Mouse (Mus musculus) left cerebral cortex, adult 2 months (tissue): Measurements from ENCODE around the gene Amotl1. TPM values are rescaled to one million over a fixed set of nuclear protein-coding genes. Genes with fewer than 3 reads are reported as not detected.

Experiments
- DNase-seq, 2 experiments: peaks; one replicate each; pipeline ENCODE4 v3.0.0; 2021 to 2022; ENCODE audit warnings: low spot score in 2 of 2, mixed read lengths in 1 of 2; ENCODE audit errors: extremely low spot score in 1 of 2
- H3K27ac ChIP-seq: fragments of 200-600 bp; 2 replicates; pipeline ENCODE4 v1.8.1; 2022
- H3K4me3 ChIP-seq: fragments of 200-600 bp; 2 replicates; pipeline ENCODE4 v1.8.1; 2022
- CTCF ChIP-seq: fragments of 200-600 bp; IDR thresholded peaks from 2 replicates; pipeline ENCODE4 v1.8.1; 2022; ENCODE audit warnings: antibody characterized with exemption, mild to moderate bottlenecking, moderate library complexity
- intact Hi-C: fragments of 180-260 bp; cut with DNase I; formaldehyde crosslinking; loops from one replicate; pipeline ENCODE4 v1.15.1; 2025
- total RNA-seq, 2 experiments: library from RNA; stranded (reverse); gene quantifications; 2 replicates each; pipeline ENCODE4 v1.2.3; 2021

Gene Amotl1
- total RNA-seq, 2 experiments from 2014 or later: 17.6 to 18.8 TPM

- no peak for DNase-seq
- Histone ChIP-seq H3K4me3 (no peak overlapping the region), H3K27ac (no peak overlapping the region)
- no peak for TF ChIP-seq CTCF
- intact Hi-C loops: no loop called here
Measured at GRCm38 (mm10) chr9:14563351-14563750, 81.5 kb downstream of the Amotl1 start.

GRCm38 (mm10) chr9:14560545-14560944 lies 84.3 kb downstream of the Amotl1 start:
- no peak for DNase-seq

GRCm38 (mm10) chr9:14559996-14560395 lies 84.9 kb downstream of the Amotl1 start:
- intact Hi-C loops: no loop called here
- no peak for DNase-seq
- H3K4me3 ChIP-seq: no peak overlapping the region

More at GRCm38 (mm10) chr9:14560545-14560944, 84.3 kb downstream of the Amotl1 start:
- Histone ChIP-seq H3K27ac (no peak overlapping the region), H3K4me3 (no peak overlapping the region)
- intact Hi-C loops: no loop called here
- no peak for TF ChIP-seq CTCF

GRCm38 (mm10) chr9:14559430-14559829 lies 85.4 kb downstream of the Amotl1 start:
- TF ChIP-seq CTCF: no peak
- Histone ChIP-seq H3K27ac (no peak overlapping the region), H3K4me3 (no peak overlapping the region)
- peak; percentile 58 to 64 for DNase-seq
- intact Hi-C loops: no loop called here

More at GRCm38 (mm10) chr9:14559996-14560395, 84.9 kb downstream of the Amotl1 start:
- no peak for TF ChIP-seq CTCF
- H3K27ac ChIP-seq: no peak overlapping the region

DNA sequence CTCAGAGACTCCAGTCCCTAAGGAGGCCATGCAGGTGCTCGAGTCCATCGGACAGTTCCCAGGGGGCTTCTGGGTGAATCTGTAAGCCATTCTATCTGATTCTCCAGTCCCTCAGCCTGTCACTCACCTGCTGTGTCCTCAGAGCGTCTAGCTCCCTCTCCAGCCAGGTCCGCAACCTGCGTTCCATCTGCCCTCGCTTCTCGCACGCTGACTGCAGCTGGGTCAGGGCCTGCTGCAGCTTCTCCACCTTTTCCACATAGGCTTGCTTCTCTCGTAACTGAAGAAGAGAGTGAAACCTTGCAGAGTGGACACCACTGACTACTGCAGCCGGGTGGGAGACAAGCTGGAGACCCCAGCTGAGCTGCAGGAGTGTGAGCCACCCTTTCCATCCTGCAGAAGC lies 86.5 kb downstream of the Amotl1 start:
- no peak for DNase-seq
- H3K27ac ChIP-seq: no peak overlapping the region
- no peak for TF ChIP-seq CTCF
- intact Hi-C loops: no loop called here
- H3K4me3 ChIP-seq: no peak overlapping the region

- Histone ChIP-seq H3K4me3 (no peak overlapping the region), H3K27ac (no peak overlapping the region)
- no peak for DNase-seq
- intact Hi-C loops: no loop called here
- no peak for TF ChIP-seq CTCF
Measured at GRCm38 (mm10) chr9:14548366-14548761, 96.5 kb downstream of the Amotl1 start.

DNA sequence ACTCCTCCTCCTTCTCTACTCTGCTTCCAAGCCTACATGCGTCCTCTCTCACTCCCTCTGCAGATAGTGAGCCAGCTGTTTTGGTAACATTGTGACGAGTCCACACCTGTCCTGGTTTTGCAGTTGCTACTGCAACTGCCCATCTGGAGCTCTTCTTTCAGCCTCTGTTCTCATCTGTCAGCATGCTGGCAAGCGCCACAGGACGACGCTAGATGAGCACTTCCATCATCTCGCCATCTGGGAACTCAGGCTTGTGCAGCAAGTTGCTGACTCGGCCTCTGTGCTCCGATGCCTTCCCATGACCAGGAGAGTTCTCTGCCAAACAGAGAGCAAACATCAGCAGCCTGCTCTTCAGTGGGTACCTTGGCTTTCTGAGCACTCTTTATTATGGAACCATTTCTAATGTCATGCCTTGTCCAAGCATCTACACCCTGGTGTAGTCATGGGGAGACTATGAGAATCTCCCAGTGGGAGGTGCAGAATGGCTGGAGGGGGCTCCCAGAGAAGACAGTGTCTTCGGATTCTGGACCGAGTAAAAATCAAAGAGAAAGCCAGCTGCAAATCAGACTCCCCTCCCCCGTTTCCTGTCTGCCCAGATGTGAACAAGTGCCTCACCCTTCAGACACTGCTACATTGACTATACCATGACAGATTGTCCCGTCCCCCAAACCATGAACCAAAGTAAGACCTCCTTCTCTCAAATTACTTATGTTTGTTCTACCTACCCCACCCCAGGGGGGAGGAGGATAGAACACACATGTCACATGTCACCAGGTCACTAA lies 97.1 kb downstream of the Amotl1 start:
- no peak overlapping the region for H3K27ac ChIP-seq
- no peak for DNase-seq
- TF ChIP-seq CTCF: no peak
- H3K4me3 ChIP-seq: no peak overlapping the region
- intact Hi-C loops: no loop called here

DNA sequence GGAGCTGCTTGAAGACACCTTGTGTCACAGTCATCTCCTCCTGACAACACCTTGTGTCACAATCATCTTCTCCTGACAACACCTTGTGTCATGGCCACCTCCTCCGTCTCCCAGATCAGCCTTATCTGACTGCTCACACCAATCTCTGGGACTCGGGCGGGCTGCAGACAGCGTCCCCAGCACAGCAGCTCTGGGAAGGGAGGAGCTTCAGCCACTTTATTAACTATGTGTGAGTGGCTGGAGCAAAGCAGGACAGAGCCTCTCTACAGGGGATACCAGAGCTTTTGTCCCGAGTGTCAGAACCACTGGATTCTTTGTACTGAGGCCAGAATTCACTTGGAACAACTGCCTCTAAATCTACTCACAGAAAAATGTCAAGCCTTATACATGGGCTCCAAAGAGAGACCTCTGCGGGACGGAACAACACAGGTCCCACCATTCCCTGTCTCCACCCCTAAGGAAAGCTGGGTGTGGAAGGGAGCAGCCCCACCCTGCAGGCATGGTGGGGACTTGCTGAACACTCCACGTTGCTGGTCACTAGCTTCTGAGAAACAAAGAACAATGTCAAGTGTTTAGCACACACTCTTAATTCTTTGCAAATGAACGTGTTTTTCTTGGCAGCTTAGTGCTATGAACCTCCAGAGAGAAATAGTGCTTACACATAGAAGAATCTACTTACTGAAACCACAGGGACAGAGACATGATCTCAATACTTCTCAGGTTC lies 100.7 kb downstream of the Amotl1 start:
- Histone ChIP-seq H3K4me3 (no peak overlapping the region), H3K27ac (no peak overlapping the region)
- no peak for TF ChIP-seq CTCF
- intact Hi-C loops: no loop called here
- DNase-seq: no peak

GRCm38 (mm10) chr9:14534833-14535456 lies 109.9 kb downstream of the Amotl1 start:
- intact Hi-C loops: no loop called here

DNA sequence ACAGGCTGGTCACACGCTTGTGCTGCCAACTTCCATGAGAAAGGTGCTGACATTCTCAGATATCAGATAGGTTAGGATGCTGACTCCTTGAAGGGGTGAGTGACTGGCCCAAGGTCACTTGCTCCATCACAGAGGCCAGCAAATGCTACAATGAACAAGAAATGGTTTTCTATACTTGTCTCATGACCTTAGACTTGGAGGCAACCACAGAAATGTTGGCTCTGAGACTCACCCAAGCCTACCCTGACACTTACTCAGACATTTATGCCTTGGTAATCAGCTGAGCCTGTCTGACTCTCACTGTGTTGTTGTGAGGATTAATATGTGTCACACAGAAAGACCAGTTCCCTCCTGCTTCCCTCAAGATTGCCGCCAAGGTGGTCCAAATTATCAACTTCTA lies 111.2 kb downstream of the Amotl1 start:
- Histone ChIP-seq H3K4me3 (no peak overlapping the region), H3K27ac (no peak overlapping the region)
- TF ChIP-seq CTCF: no peak
- no peak for DNase-seq
- intact Hi-C loops: no loop called here

More at GRCm38 (mm10) chr9:14534833-14535456, 109.9 kb downstream of the Amotl1 start:
- TF ChIP-seq CTCF: no peak
- Histone ChIP-seq H3K4me3 (no peak overlapping the region), H3K27ac (no peak overlapping the region)
- no peak for DNase-seq

DNA sequence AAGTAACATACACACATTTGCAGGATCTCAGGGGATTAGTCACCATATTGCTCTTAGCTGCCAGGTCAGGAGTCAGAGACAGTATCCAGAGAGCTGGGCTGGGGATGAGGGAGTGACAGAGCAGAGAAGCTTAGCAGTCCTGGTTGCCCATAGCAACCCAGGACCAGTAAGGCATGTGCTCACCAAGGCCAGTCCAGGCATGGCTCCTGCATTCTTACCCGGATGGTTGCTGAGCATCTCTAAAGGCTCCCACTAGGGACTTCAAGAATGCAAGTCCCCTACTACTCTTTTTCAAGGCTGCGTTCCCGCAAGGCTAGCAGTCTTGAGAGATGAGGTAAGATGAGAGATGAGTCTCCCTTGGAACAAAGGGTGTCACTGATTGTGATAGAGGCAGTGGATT lies 112.6 kb downstream of the Amotl1 start:
- DNase-seq: no peak
- intact Hi-C loops: no loop called here
- Histone ChIP-seq H3K4me3 (no peak overlapping the region), H3K27ac (no peak overlapping the region)
- TF ChIP-seq CTCF: no peak

DNA sequence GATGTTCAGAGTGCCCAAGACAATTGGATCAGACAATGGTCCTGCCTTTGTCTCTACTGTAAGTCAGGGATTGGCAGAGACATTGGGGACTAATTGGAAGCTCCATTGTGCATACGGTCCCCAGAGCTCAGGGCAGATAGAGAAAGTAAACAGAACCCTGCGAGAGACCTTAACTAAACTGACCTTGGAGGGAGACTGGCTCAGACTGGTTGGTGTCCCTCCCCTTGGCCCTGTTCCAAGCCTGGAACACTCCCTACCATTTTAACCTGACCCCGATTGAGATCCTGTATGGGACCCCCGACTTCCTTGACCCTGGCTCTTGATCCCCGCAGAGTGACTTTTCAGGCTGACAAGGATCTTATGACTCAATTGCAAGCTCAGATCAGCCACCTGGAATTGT lies 114.9 kb downstream of the Amotl1 start:
- TF ChIP-seq CTCF: no peak
- no peak for DNase-seq
- Histone ChIP-seq H3K27ac (no peak overlapping the region), H3K4me3 (no peak overlapping the region)
- intact Hi-C loops: no loop called here
